Mouse (Mus musculus) heart, adult 2 months (tissue): ENCODE measurements around the gene Dlat.

Source experiments
- EP300 ChIP-seq: fragments of 200-500 bp; IDR thresholded peaks from 2 replicates; pipeline ENCODE4 v1.6.1; 2011; ENCODE audit warnings: low read depth, low read length, control low read depth; ENCODE audit not compliant: insufficient read depth
- POLR2A ChIP-seq: fragments of 200-500 bp; IDR thresholded peaks from 2 replicates; pipeline ENCODE4 v1.6.1; 2011; ENCODE audit warnings: mild to moderate bottlenecking, low read depth, low read length, control low read depth; ENCODE audit not compliant: insufficient read depth

DNA sequence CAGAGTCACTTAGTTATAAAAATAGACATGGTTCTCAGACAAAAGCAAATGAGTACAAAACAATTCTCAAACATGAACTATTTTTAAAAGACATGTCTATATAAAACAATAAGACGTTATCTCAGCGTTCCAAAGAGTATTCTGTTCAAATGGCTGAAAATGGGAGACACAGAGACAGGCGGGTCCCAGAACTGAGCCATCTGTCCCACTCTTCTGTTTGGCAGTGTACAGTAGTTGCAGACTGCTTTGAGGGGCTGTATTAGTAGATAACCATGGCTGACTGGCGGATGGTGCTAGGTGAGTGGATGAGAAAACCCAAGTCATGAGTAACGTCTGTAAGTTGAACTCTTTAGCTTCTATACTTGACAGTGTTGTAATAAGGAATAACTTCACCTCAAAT lies 5.2 kb upstream of the Dlat start:
- TF ChIP-seq EP300 (no peak), POLR2A (no peak)
